Mouse (Mus musculus): ENCODE data around the gene Jhy.

Gene Jhy

DNA sequence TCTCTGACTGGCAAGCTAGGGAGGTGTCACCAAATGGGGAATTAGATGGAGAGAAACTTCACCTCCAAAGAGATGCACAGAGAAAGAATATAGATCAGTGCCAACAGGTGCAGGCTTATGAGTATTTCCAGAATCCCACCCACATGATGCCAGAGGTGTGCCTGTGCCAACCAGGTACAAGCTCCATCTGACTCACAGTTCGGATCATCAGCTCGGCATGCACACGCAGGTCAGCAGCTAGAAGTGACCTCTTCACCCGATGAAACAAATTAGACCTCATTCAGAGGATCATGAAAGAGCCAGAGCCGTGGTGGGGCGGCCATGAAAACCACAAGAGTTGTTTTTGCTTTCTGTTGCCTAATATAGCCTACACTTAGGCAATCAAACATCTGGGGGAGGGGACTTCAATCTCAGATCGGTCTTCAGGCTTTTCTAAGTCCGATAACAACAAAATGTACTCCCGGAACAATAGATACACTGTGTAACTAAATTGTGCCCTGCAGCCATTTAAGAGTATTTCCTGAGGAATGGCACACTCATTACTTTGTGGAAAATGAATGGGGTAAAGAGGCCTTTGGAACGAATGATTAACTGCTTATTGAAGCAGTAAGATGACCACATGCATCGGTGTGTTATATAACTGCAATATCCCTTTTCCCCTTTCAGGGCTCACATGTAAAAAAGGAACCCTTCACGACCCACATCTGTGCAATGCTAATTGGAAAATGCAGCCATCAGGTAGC is 45.9 kb downstream of the Jhy start:
- no peak for DNase-seq (ENCODE audit: low spot score)

DNA sequence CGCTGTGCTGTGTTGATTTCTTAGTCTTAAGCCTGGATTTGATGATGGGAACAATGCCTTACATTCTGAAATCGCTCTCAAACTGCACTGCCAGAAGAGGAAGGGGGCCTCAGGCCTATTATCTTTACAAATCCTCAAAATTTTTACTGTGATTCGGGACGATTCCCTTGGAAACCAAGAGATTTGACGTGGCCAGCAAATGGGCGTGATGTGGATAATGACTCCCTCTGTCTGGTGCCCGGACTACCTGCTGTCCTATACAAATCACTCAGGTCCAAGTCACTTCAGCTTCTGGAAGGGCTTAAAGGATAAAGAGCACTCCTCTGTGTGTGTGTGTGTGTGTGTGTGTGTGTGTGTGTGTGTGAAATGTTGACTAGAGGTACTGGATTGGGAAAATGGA is 55.0 kb downstream of the Jhy start:
- no peak for DNase-seq (ENCODE audit: low spot score)

- DNase-seq (ENCODE audit: low spot score): no peak
Measured at GRCm38 (mm10) chr9:40908411-40908810, 55.5 kb downstream of the Jhy start.

GRCm38 (mm10) chr9:40907413-40907812 is 56.5 kb downstream of the Jhy start:
- no peak for DNase-seq (ENCODE audit: low spot score)

DNA sequence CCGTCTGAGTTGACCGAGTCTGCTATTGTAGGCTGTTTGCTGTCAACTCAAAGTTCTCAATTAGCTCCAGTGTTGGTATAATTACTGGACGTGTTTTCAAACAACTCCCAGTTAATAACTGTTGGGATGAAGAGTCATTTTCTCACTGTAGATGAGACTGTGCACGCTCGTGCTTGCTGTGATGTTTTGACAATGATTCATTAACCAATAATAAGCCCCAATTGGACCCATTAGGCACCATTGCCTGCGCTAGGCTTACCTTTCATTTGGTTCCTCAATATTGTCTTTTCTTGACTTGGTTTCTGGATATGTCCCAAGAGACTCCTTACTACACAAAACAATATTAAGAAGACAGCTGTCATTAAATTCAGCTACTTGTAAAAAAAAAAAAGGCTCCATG is 71.5 kb downstream of the Jhy start:
- no peak for DNase-seq (ENCODE audit: low spot score)

DNA sequence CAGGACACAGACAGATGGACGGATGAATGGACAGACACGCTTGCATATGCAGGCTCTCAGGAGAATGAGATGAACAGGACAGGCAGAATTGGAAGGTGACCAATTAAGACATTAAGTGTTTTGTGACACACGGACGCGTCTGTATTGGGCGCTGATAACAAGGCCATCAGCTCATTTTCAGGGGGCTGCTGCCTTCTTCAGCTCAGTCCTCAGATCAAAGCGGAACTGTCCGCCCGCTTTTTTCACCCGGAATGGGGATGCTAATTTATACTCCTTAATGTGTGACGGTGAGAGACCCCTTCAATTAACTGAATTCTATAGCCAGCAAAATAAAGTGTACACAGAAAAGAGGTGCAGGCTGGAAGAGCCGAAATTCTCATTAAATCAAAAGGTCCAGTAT is 74.5 kb downstream of the Jhy start:
- DNase-seq (ENCODE audit: low spot score): no peak

DNA sequence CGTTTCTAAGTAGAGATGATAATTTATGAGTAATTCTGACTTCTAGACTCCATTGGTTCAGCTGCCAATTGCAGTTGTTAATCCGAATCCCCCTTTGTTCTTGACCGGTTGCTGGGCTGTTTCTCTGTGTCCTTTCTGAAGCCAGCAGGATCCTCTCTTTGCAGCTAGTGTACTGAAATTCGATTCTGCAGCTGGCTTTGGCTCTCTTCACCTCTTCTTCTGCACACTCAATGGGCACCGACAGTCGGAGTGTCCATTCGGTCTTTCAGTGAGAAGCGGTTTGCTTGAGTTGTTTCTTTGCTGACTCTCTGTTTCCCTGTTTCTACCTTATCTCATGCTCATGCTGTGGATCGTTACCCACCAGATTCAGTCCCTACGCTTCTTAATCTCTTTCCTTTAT is 78.2 kb downstream of the Jhy start:
- DNase-seq (ENCODE audit: low spot score): no peak

DNA sequence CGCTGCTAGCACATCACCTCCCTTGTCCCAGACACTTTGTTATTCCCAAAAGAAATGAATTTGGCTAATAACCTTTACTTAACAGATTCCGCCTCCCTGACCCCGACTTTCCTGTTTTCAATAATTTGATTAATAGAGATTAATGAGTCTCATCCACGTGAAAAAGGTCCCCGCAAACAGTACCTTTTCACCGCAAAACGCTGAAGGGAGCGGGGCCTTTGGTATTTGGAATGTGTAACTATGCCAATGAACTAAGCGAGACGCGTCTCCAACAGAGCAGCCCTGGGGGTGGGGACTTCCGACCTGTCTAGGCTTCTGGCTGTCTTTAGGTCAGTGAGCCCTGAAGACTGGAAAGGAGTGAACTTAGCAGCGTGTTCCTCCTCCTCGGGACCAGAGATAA is 84.9 kb downstream of the Jhy start:
- no peak for DNase-seq (ENCODE audit: low spot score)

- no peak for DNase-seq (ENCODE audit: low spot score)
Measured at GRCm38 (mm10) chr9:40878291-40878945, 85.5 kb downstream of the Jhy start.

DNA sequence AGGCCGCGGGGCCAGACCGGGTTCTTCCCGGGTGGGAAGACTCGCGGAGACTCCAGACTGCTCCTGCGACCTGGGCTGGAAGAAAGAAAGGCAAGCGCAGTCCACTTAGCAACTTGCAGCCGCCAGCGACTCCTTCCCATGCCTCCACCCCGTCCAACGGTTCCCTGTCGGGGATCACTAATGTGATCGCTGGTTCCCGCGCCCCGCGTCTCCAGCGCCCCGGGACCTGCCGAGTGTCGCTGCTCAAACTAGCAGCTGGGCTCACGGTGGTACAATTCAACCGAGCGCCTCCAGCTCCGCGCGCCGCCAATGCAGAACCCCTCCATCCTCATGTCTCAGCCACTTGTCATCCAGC is 86.1 kb downstream of the Jhy start:
- DNase-seq (ENCODE audit: low spot score): no peak

- no peak for DNase-seq (ENCODE audit: low spot score)
Measured at GRCm38 (mm10) chr9:40877146-40877880, 86.6 kb downstream of the Jhy start.

DNA sequence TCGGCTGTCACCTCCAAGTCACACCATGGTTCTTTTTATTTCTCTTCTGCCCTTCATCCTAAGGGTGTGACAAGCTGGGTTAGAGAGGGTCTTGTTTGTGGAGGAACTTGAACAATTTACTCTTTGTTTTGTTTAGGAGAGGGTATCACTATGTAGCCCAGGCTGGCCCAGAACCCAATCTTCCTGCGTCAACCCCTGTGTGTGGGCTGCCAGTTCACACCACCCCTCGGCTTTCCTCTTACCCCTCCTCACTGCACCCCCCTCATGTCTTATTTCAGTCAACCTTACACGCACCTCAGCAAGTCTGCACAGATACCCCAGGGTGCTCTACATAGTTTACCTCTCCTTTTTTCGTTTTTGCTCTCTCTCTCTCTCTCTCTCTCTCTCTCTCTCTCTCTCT is 87.2 kb downstream of the Jhy start:
- no peak for DNase-seq (ENCODE audit: low spot score)

DNA sequence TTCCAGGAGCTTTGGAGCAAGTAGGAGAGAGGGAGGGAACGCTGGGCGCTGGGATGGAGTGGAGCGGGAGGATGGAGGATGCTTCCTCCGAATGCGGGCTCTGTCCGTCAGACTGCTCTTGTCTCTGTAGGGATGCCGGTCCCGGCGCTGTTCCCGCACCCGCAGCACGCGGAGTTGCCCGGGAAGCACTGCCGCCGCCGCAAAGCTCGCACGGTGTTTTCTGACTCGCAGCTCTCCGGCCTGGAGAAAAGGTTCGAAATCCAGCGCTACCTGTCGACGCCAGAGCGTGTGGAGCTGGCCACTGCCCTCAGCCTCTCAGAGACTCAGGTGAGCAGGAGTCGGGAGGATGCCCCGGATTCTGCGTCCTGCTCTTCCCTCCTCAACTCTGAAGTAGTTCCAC is 87.8 kb downstream of the Jhy start:
- no peak for DNase-seq (ENCODE audit: low spot score)

DNA sequence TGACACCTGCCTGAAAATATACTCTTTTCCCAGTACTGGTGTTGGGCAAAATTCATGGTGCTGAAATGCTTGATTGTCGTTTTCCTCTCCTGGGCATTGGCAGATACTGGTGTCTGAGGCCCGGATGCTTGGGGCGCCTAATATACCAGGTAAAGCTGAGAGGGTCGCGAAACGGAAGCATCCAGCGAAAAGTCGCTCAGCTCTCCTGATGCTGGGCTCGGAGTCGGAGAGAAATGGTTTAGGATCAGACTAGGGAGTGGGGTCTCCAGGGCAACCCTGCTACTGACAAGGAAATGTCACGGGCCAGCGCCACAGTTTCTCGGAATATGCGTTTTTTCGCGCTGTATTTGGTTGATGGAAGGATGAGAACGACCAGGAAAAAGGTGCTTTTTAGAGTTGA is 88.5 kb downstream of the Jhy start:
- DNase-seq (ENCODE audit: low spot score): no peak

DNA sequence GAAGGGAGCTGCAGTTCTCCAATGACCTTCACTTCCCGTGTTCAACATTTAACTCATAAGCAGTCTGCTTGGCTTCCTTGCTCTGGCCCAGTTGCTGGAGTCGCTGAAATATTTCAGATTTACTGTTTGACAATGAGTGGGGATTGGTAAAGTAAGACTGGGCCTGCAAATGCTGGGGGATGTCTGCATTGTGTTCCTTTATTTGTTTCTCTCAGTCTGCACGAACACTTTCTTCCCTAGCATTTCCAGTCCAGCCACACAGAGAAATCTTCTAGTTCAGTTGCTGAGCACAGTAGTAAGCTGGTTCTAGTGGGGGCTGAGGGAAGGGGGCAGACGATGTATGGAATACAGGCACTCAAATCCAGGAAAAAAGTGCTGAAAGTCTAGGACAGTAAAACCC is 89.0 kb downstream of the Jhy start:
- DNase-seq (ENCODE audit: low spot score): no peak

- DNase-seq (ENCODE audit: low spot score): no peak
Measured at GRCm38 (mm10) chr9:40873556-40874470, 90.1 kb downstream of the Jhy start, which contains the start of gene Bsx. Gene Bsx (plus strand): TSS chr9:40874127.

DNA sequence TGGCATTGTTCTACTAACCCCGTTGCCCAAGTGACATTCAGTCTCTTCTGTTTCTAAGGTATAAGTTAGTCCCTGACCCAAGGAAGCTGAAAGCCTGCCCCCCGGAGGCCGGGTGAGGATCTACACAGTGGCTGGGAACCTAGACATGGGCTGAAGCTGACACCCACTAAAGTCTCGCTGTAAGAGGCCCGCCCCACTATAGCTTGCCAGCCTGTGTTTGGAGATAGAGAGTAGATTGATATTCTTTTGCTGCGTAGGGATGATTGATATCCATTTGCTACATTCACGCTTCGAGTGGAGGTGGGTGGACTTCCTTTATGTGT is 91.8 kb downstream of the Jhy start:
- DNase-seq (ENCODE audit: low spot score): no peak

DNA sequence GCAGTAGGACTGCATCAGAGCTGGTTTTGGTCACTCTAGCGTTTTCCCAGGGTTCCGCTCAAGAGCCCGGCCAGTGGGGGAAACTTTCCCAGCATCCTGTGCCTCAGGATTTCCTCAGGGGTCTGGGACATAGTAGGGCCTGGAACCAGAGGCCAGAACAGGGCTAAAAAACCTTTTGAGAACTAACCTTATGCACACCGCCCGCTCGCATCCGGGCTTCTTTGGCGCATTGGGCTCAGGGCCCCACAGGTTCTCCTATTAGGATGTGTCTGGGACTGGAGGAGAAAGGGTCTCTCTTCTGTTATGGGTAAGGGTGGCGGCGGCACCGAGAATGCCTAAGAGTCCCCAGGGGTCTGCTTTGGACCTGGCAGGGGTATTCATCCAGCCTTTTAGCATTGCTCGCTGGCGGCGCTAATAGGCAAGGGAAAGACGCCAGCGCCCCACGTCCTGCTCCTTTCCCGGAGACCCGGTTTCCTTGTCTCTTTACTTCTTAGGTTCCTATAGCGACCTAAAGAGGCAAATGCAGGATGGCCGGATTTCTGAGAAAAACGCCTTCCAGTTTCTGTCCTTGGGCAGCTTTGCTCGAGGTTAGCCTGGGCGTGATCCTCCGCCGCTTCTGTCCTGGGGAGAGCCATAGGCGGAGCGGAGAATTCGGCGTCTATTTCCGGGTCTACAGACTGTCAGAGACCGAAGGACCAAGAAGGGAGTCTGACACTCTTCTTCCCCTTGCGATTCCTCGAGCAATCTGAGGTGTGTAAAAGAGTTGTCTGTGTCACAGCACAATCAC is 92.4 kb downstream of the Jhy start:
- DNase-seq (ENCODE audit: low spot score): no peak

GRCm38 (mm10) chr9:40870331-40870730 is 93.6 kb downstream of the Jhy start:
- no peak for DNase-seq (ENCODE audit: low spot score)

DNA sequence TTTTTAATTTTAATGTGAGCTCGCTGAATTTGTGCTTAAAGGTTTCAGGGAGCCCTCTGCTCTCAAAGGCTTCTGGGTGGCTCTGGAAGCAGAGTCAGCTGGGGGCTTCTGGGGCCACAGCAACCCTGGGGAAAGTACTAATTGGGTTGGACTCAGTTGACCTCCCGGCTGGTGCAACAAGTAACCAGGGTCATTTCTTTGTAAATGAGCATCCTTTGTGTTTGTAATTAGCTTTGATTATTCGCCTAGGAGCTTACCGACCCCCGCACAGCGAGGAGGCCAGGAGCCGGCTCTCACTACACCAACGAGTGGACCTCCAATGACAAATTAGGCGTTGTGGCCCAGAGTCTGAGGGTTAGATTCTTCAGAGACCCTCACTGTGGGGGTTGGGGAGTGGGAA is 104.7 kb downstream of the Jhy start:
- no peak for DNase-seq (ENCODE audit: low spot score)

- DNase-seq (ENCODE audit: low spot score): no peak
Measured at GRCm38 (mm10) chr9:40858461-40859160, 105.3 kb downstream of the Jhy start.
